Mouse (Mus musculus) embryonic fibroblast, embryonic 13.5 days (primary cell): Measurements from ENCODE around the gene Def8. TPM values are rescaled to one million over a fixed set of nuclear protein-coding genes. Genes with fewer than 3 reads are reported as not detected.

ENCODE experiments used
- H3K27ac ChIP-seq: 2 replicates; pipeline ENCODE4 v1.5.1; 2012; ENCODE audit warnings: low read length, control low read depth, inconsistent platforms; ENCODE audit not compliant: insufficient read depth
- H3K4me1 ChIP-seq: 2 replicates; pipeline ENCODE4 v1.6.1; 2011; ENCODE audit warnings: low read length; ENCODE audit not compliant: control insufficient read depth, insufficient read depth
- H3K4me3 ChIP-seq: 2 replicates; pipeline ENCODE4 v1.5.1; 2011; ENCODE audit warnings: mild to moderate bottlenecking, control low read depth, low read length; ENCODE audit not compliant: insufficient read depth
- CTCF ChIP-seq: IDR thresholded peaks from 2 replicates; pipeline ENCODE4 v1.5.1; 2011; ENCODE audit warnings: mild to moderate bottlenecking, control low read depth, low read length, moderate library complexity, borderline replicate concordance; ENCODE audit not compliant: insufficient read depth
- POLR2A ChIP-seq: IDR thresholded peaks from 2 replicates; pipeline ENCODE4 v1.6.1; 2011; ENCODE audit warnings: low read depth, mild to moderate bottlenecking, control low read depth, low read length, moderate library complexity
- polyA plus RNA-seq: library from polyadenylated mRNA; stranded (reverse); fragments of >200 nt; gene quantifications from 2 replicates; pipeline ENCODE4 v1.2.4, GENCODE M21; 2011; ENCODE audit warnings: low read depth; ENCODE audit not compliant: missing spikeins, insufficient read length

The Def8 gene
- polyA plus RNA-seq, 1 experiment: 36.4 TPM

- TF ChIP-seq CTCF (no peak), POLR2A (peak; percentile 94)
- peak within 1 kb of the TSS; percentile 83 for H3K27ac ChIP-seq
- H3K4me1 ChIP-seq: peaks cover 5% of the 10 kb centered on the region; the same call in 1 of the 2 replicates
- peak within 1 kb of the TSS; percentile 69 for H3K4me3 ChIP-seq
Measured at GRCm38 (mm10) chr8:123477737-123478258, 54.5 kb downstream of the Def8 start, which contains the start of gene Afg3l1. TSS of gene Afg3l1 (plus strand) at chr8:123477903.

DNA sequence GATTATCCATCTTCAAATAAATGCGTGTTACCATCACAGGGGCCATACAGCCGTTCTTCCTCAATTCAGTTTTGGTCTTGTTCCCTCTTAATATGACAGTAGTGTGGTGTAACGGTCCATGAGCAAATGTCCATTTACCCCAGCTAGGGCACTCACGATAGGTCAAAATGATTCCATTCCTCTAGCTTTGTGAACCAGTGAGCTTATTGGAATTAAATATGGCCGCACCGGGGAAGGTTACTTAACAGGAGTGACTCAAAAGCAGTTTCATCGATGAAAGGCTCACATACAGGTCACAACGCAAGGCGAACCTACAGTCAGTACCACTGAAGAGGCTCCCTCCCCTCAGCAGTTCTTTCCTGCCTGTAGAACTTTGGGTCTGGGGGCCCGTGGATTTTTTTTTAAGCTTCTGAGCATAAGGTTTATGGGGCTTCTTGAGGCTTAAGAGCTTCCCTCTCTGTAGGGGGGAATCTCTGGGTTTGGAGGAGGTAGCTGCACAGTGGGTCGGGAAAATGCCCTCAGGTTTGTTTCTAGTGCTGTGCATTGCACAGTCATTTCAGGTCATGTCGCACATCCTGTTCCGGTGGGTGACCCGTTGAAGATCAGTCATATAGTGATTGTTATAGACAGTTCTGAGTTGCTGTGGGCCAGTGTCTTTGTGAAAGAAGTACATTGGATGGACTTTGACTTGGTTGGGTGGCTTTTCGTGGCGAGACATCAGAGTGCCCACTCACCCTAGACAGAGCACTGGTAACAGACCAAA lies 55.3 kb downstream of the Def8 start:
- peak overlapping the region; percentile 83 for H3K27ac ChIP-seq
- H3K4me3 ChIP-seq: peak overlapping the region; percentile 69
- no peak for TF ChIP-seq CTCF
- TF ChIP-seq POLR2A: no peak

DNA sequence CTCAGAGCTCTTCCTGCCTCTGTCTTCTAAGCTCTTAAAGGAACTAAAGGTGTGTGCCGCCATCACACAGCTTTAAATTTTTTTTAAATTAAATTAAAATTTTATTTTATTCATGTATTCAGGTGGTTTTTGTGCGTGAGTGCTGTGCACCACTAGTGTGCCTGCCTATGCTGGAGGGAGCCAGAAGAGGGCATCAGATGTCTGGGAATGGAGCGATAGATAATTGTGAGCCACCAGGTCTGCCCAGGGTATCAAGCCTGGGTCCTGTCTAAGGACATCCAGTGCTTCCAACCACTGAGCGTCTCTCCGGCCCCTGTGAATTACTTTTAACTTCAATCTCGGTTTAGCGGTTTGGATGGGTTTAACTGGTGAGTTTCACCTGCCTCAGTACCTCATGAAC lies 59.3 kb downstream of the Def8 start:
- H3K4me3 ChIP-seq: no peak overlapping the region
- H3K27ac ChIP-seq: no peak overlapping the region
- H3K4me1 ChIP-seq: peaks cover 5% of the 10 kb centered on the region; the same call in 1 of the 2 replicates
- TF ChIP-seq POLR2A (no peak), CTCF (peak; percentile 30; the same call in 1 of the 2 replicates)

More for the DNA sequence above, 55.3 kb downstream of the Def8 start:
- H3K4me1 ChIP-seq: peaks cover 5% of the 10 kb centered on the region; the same call in 1 of the 2 replicates

DNA sequence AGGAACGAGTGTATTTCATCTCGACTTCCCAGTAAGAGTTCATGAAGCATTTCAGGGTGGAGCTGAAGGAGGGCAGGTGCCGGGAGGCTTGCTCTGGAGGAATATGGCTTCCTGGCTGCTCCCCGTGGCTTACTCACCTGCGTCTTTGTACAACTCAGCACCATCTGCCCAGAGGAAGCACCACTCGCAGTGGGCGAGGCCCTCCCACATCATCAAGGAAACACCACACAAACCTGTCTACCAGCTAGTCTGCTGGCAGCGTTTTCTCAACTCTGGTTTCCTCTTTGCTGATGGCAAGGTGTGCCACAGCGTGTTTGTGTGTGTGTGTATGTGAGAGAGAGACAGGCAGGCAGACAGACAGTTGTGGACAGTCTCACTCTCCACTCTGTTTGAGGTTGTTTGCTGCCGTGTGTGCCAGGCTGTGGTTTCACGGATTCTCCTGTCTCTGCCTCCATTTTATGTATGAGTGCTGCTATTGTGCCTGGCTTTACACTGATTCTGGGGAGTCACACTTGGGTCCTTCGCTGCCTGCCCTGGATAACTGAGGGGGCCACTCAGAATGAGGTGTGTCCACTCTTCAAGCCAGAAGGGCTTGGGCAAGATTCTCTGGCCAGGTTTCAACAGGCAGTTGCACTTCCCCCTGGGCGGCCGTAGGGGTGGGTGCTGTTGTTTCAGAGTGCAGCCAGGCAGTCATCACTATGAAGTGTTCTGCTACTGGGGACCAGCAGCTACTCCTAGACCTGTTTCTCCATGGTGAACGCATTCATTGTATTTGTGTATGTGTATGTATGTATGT lies 68.2 kb downstream of the Def8 start:
- Histone ChIP-seq H3K4me3 (no peak overlapping the region), H3K4me1 (no peaks in the 10 kb centered on the region), H3K27ac (no peak overlapping the region)
- TF ChIP-seq POLR2A (no peak), CTCF (no peak)

DNA sequence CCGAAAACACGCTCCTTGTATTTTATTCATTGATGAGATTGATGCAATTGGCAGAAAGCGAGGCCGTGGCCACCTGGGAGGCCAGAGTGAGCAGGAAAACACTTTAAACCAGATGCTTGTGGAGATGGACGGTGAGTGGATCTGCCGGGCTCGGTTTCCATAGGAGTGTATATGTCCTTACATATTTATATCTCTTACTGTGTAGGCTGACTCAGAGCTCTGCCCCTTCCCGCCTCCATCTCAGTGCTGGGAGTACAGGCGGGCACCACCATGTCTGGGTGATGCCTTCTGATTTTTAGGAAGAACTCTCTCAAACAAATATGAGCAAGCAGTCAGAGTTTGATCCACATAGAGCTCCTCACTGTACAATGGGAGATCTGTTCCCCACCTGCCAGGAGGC lies 69.6 kb downstream of the Def8 start:
- H3K27ac ChIP-seq: no peak overlapping the region
- no peaks in the 10 kb centered on the region for H3K4me1 ChIP-seq
- H3K4me3 ChIP-seq: no peak overlapping the region
- no peak for TF ChIP-seq CTCF
- no peak for TF ChIP-seq POLR2A

GRCm38 (mm10) chr8:123497699-123498098 lies 74.4 kb downstream of the Def8 start:
- no peak overlapping the region for H3K4me3 ChIP-seq

DNA sequence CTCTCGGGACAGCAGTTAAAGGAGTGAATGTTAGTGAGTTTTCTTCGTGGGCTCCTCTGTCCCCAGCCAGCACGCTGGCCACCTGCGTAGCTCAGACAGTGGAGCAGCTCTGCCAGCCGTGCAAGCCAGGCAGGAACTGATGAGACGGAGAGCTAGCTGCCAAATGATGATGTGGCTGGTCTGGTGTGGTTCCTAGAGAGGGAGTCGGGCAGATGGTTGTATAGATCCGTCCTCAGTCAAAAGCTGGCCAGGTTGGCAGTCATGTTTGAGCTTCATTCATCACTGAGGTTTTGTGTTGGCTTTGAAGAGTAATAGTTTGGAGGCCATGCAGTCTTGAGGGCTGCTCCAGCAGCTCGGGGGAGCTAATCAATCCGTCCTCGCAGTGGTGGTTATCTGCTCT lies 75.6 kb downstream of the Def8 start:
- TF ChIP-seq CTCF (no peak), POLR2A (no peak)
- Histone ChIP-seq H3K27ac (no peak overlapping the region), H3K4me1 (no peaks in the 10 kb centered on the region), H3K4me3 (no peak overlapping the region)

More at GRCm38 (mm10) chr8:123497699-123498098, 74.4 kb downstream of the Def8 start:
- Histone ChIP-seq H3K27ac (no peak overlapping the region), H3K4me1 (no peaks in the 10 kb centered on the region)
- TF ChIP-seq POLR2A: no peak
- TF ChIP-seq CTCF: no peak

GRCm38 (mm10) chr8:123499556-123499955 lies 76.2 kb downstream of the Def8 start:
- Histone ChIP-seq H3K4me3 (no peak overlapping the region), H3K27ac (no peak overlapping the region), H3K4me1 (no peaks in the 10 kb centered on the region; the same call in 1 of the 2 replicates)
- no peak for TF ChIP-seq CTCF
- TF ChIP-seq POLR2A: no peak

GRCm38 (mm10) chr8:123502192-123502591 lies 78.9 kb downstream of the Def8 start:
- no peaks in the 10 kb centered on the region; the same call in 1 of the 2 replicates for H3K4me1 ChIP-seq
- H3K27ac ChIP-seq: no peak overlapping the region

More at GRCm38 (mm10) chr8:123502192-123502591, 78.9 kb downstream of the Def8 start:
- TF ChIP-seq CTCF (no peak), POLR2A (no peak)
- no peak overlapping the region for H3K4me3 ChIP-seq
